Mouse (Mus musculus) limb, embryonic 10.5 days (tissue): ENCODE results near the gene Tns3. TPM values are rescaled to one million over a fixed set of nuclear protein-coding genes. Genes with fewer than 3 reads are reported as not detected.

Experiments used
- DNase-seq: peaks from one replicate; pipeline ENCODE4 v3.0.0-alpha.2; 2017; ENCODE audit warnings: low spot score
- H3K27ac ChIP-seq: fragments of 300-500 bp; sonication (generic); 2 replicates; pipeline ENCODE4 v1.5.1; 2016; ENCODE audit warnings: mild to moderate bottlenecking
- H3K27me3 ChIP-seq: fragments of 300-500 bp; sonication (generic); 2 replicates; pipeline ENCODE4 v1.6.1; 2016; ENCODE audit warnings: low read depth, mild to moderate bottlenecking; ENCODE audit not compliant: poor library complexity, severe bottlenecking
- H3K36me3 ChIP-seq: fragments of 300-500 bp; sonication (generic); 2 replicates; pipeline ENCODE4 v1.6.1; 2016; ENCODE audit warnings: mild to moderate bottlenecking, moderate library complexity
- H3K4me1 ChIP-seq: fragments of 300-500 bp; sonication (generic); 2 replicates; pipeline ENCODE4 v1.6.1; 2016
- H3K4me3 ChIP-seq: fragments of 300-500 bp; sonication (generic); 2 replicates; pipeline ENCODE4 v1.5.1; 2016; ENCODE audit warnings: mild to moderate bottlenecking, moderate library complexity
- H3K9me3 ChIP-seq: fragments of 300-500 bp; sonication (generic); replicated peaks from 2 replicates; pipeline ENCODE4 v1.6.1; 2016; ENCODE audit warnings: mild to moderate bottlenecking
- WGBS: fragments of 180-500 bp; shearing (Covaris S2); methylation state at CpG from one replicate; pipeline ENCODE4 v1.1.7; 2016; 5-methylcytosine and 5-hydroxymethylcytosine counted together
- polyA plus RNA-seq: library from polyadenylated mRNA; unstranded; fragments of >200 nt; fragmentation: Nextera tagmentation; extraction: Ambion mirVana; gene quantifications from 2 replicates; pipeline ENCODE4 v1.2.1, GENCODE M21; 2016

Gene Tns3
- polyA plus RNA-seq, 1 experiment from 2014 or later: 35.6 TPM

- H3K4me3 ChIP-seq: no peak overlapping the region
- H3K27me3 ChIP-seq: no peaks in the 10 kb centered on the region
- no peaks in the 10 kb centered on the region for H3K9me3 ChIP-seq
- no peak for DNase-seq
- H3K36me3 ChIP-seq: no peaks in the 10 kb centered on the region
- peak overlapping the region; percentile 88 for H3K27ac ChIP-seq
- WGBS: 68% methylated on average over 6 of the region's 6 CpGs
- H3K4me1 ChIP-seq: peaks cover 37% of the 10 kb centered on the region
Observed at GRCm38 (mm10) chr11:8692162-8692535, 27.8 kb upstream of the Tns3 start.

- Histone ChIP-seq H3K27me3 (no peaks in the 10 kb centered on the region), H3K4me3 (no peak overlapping the region), H3K27ac (peak overlapping the region; percentile 88), H3K36me3 (no peaks in the 10 kb centered on the region), H3K4me1 (peaks cover 37% of the 10 kb centered on the region), H3K9me3 (no peaks in the 10 kb centered on the region)
- 60% methylated on average over 4 of the region's 4 CpGs for WGBS
- no peak for DNase-seq
Observed at GRCm38 (mm10) chr11:8691605-8692004, 27.3 kb upstream of the Tns3 start.

- Histone ChIP-seq H3K9me3 (no peaks in the 10 kb centered on the region), H3K27me3 (no peaks in the 10 kb centered on the region), H3K27ac (peak overlapping the region; percentile 47; the same call in 1 of the 2 replicates), H3K4me1 (peaks cover 37% of the 10 kb centered on the region), H3K36me3 (no peaks in the 10 kb centered on the region), H3K4me3 (no peak overlapping the region)
- WGBS: 84% methylated on average over 4 of the region's 4 CpGs
- no peak for DNase-seq
Observed at GRCm38 (mm10) chr11:8690633-8691032, 26.3 kb upstream of the Tns3 start.

GRCm38 (mm10) chr11:8689515-8689914, 25.2 kb upstream of the Tns3 start:
- no peak overlapping the region for H3K4me3 ChIP-seq
- WGBS: 82% methylated on average over 7 of the region's 7 CpGs
- H3K9me3 ChIP-seq: no peaks in the 10 kb centered on the region
- peaks cover 37% of the 10 kb centered on the region for H3K4me1 ChIP-seq
- no peaks in the 10 kb centered on the region for H3K27me3 ChIP-seq
- H3K27ac ChIP-seq: peak overlapping the region; percentile 39; the same call in 1 of the 2 replicates
- no peaks in the 10 kb centered on the region for H3K36me3 ChIP-seq
- no peak for DNase-seq

- 96% methylated on average over 8 of the region's 8 CpGs for WGBS
- Histone ChIP-seq H3K9me3 (no peaks in the 10 kb centered on the region), H3K27me3 (no peaks in the 10 kb centered on the region), H3K27ac (no peak overlapping the region), H3K36me3 (no peaks in the 10 kb centered on the region), H3K4me3 (no peak overlapping the region), H3K4me1 (peaks cover 34% of the 10 kb centered on the region)
- DNase-seq: no peak
Observed at GRCm38 (mm10) chr11:8688907-8689306, 24.6 kb upstream of the Tns3 start.

GRCm38 (mm10) chr11:8686501-8686900, 22.2 kb upstream of the Tns3 start:
- Histone ChIP-seq H3K27me3 (no peaks in the 10 kb centered on the region), H3K36me3 (no peaks in the 10 kb centered on the region), H3K4me1 (peaks cover 10% of the 10 kb centered on the region), H3K9me3 (no peaks in the 10 kb centered on the region), H3K27ac (no peak overlapping the region), H3K4me3 (no peak overlapping the region)
- 64% methylated on average over 3 of the region's 3 CpGs for WGBS
- DNase-seq: no peak

- Histone ChIP-seq H3K4me3 (no peak overlapping the region), H3K27me3 (no peaks in the 10 kb centered on the region), H3K27ac (no peak overlapping the region), H3K36me3 (no peaks in the 10 kb centered on the region), H3K9me3 (no peaks in the 10 kb centered on the region), H3K4me1 (peaks cover 12% of the 10 kb centered on the region)
- WGBS: 82% methylated on average over 1 of the region's 1 CpGs
- DNase-seq: no peak
Observed at GRCm38 (mm10) chr11:8686061-8686460, 21.7 kb upstream of the Tns3 start.

GRCm38 (mm10) chr11:8685195-8685594, 20.9 kb upstream of the Tns3 start:
- Histone ChIP-seq H3K4me1 (peaks cover 13% of the 10 kb centered on the region), H3K9me3 (no peaks in the 10 kb centered on the region), H3K4me3 (no peak overlapping the region), H3K36me3 (no peaks in the 10 kb centered on the region), H3K27ac (no peak overlapping the region), H3K27me3 (no peaks in the 10 kb centered on the region)
- WGBS: 53% methylated on average over 3 of the region's 3 CpGs
- DNase-seq: no peak

GRCm38 (mm10) chr11:8684262-8684661, 19.9 kb upstream of the Tns3 start:
- no peak overlapping the region for H3K27ac ChIP-seq
- H3K9me3 ChIP-seq: no peaks in the 10 kb centered on the region
- H3K4me3 ChIP-seq: no peak overlapping the region
- DNase-seq: no peak
- no peaks in the 10 kb centered on the region for H3K27me3 ChIP-seq
- WGBS: 94% methylated on average over 5 of the region's 5 CpGs
- H3K4me1 ChIP-seq: peaks cover 15% of the 10 kb centered on the region
- H3K36me3 ChIP-seq: no peaks in the 10 kb centered on the region

GRCm38 (mm10) chr11:8681356-8681755, 17.0 kb upstream of the Tns3 start:
- Histone ChIP-seq H3K36me3 (no peaks in the 10 kb centered on the region), H3K27ac (no peak overlapping the region), H3K27me3 (no peaks in the 10 kb centered on the region), H3K4me3 (no peak overlapping the region), H3K4me1 (peaks cover 16% of the 10 kb centered on the region), H3K9me3 (no peaks in the 10 kb centered on the region)
- no peak for DNase-seq
- WGBS: 92% methylated on average over 3 of the region's 3 CpGs

GRCm38 (mm10) chr11:8680650-8681049, 16.3 kb upstream of the Tns3 start:
- 43% methylated on average over 7 of the region's 7 CpGs for WGBS
- H3K4me1 ChIP-seq: peaks cover 23% of the 10 kb centered on the region
- no peaks in the 10 kb centered on the region for H3K9me3 ChIP-seq
- DNase-seq: no peak
- H3K27me3 ChIP-seq: no peaks in the 10 kb centered on the region
- no peaks in the 10 kb centered on the region for H3K36me3 ChIP-seq
- peak overlapping the region; percentile 66 for H3K27ac ChIP-seq
- no peak overlapping the region for H3K4me3 ChIP-seq

GRCm38 (mm10) chr11:8679221-8679620, 14.9 kb upstream of the Tns3 start:
- WGBS: 85% methylated on average over 5 of the region's 5 CpGs
- peak overlapping the region; percentile 36; the same call in 1 of the 2 replicates for H3K27ac ChIP-seq
- no peak overlapping the region for H3K4me3 ChIP-seq
- H3K9me3 ChIP-seq: no peaks in the 10 kb centered on the region
- no peak for DNase-seq
- peaks cover 31% of the 10 kb centered on the region for H3K4me1 ChIP-seq
- H3K36me3 ChIP-seq: no peaks in the 10 kb centered on the region
- no peaks in the 10 kb centered on the region for H3K27me3 ChIP-seq

- 92% methylated on average over 12 of the region's 12 CpGs for WGBS
Observed at GRCm38 (mm10) chr11:8678260-8678995, 14.1 kb upstream of the Tns3 start.

More at GRCm38 (mm10) chr11:8678260-8678995, 14.1 kb upstream of the Tns3 start:
- Histone ChIP-seq H3K9me3 (no peaks in the 10 kb centered on the region), H3K27me3 (no peaks in the 10 kb centered on the region), H3K4me3 (no peak overlapping the region), H3K27ac (peak overlapping the region; percentile 36; the same call in 1 of the 2 replicates), H3K36me3 (no peaks in the 10 kb centered on the region), H3K4me1 (peaks cover 31% of the 10 kb centered on the region)
- no peak for DNase-seq
